Mouse (Mus musculus): ENCODE measurements around the gene Rpl22. TPM values are rescaled to one million over a fixed set of nuclear protein-coding genes. Genes with fewer than 3 reads are reported as not detected.
A peak's percentile ranks its signal among the peaks of the same experiment; 100 is the strongest.

Rpl22 gene
- polyA plus RNA-seq, 2 experiments, result 298 to 443 TPM

- TF ChIP-seq CTCF (IDR thresholded peaks at IDR 0.05; ENCODE audit: low read depth) (no peak), EP300 (IDR thresholded peaks at IDR 0.05; ENCODE audit: low read depth) (no peak)
- Histone ChIP-seq H3K9ac (replicated peaks) (no peak overlapping the region), H3K27me3 (ENCODE audit: control insufficient read depth, insufficient read depth, low read length) (peaks cover 4% of the 10 kb centered on the region; the same call in 1 of the 2 replicates), H3K36me3 (replicated peaks; ENCODE audit: control insufficient read depth, insufficient read depth, low read depth) (no peaks in the 10 kb centered on the region), H3K27ac (no peak overlapping the region), H3K4me3 (ENCODE audit: insufficient read depth in 1 of 2, low read depth in 2 of 2, low read length in 2 of 2) (no peak overlapping the region), H3K9me3 (ENCODE audit: control insufficient read depth, low read length) (no peaks in the 10 kb centered on the region), H3K4me1 (replicated peaks; ENCODE audit: control insufficient read depth in 2 of 2, insufficient read depth in 2 of 2, low read length in 1 of 2) (peaks cover 0 to 3% of the 10 kb centered on the region in 2 experiments; a peak in 1 of 4 replicates), H3K4me2 (ENCODE audit: low read depth) (no peak overlapping the region)
- no peak for ATAC-seq (ENCODE audit: insufficient read depth)
- WGBS (ENCODE audit: insufficient replicate concordance), result 11% methylated on average over 14 of the region's 14 CpGs
- no peak for DNase-seq (ENCODE audit: low read depth in 3 of 3, low spot score in 3 of 3)
These were observed 26.1 kb downstream of the Rpl22 start for GRCm38 (mm10) chr4:152351422-152352305.

- DNase-seq (ENCODE audit: low read depth in 3 of 3, low spot score in 3 of 3) (no peak), ATAC-seq (ENCODE audit: insufficient read depth) (no peak)
- H3K9me3 ChIP-seq (ENCODE audit: control insufficient read depth, low read length), result no peaks in the 10 kb centered on the region
- WGBS (ENCODE audit: insufficient replicate concordance), result 66% methylated on average over 14 of the region's 14 CpGs
- no peaks in the 10 kb centered on the region for H3K4me1 ChIP-seq (replicated peaks; ENCODE audit: control insufficient read depth in 2 of 2, insufficient read depth in 2 of 2, low read length in 1 of 2)
- no peak overlapping the region for H3K4me3 ChIP-seq (ENCODE audit: insufficient read depth in 1 of 2, low read depth in 2 of 2, low read length in 2 of 2)
- H3K4me2 ChIP-seq (ENCODE audit: low read depth), result no peak overlapping the region
- TF ChIP-seq CTCF (IDR thresholded peaks at IDR 0.05; ENCODE audit: low read depth) (no peak), EP300 (IDR thresholded peaks at IDR 0.05; ENCODE audit: low read depth) (no peak)
- no peak overlapping the region for H3K27ac ChIP-seq
- no peak overlapping the region for H3K9ac ChIP-seq (replicated peaks)
- H3K27me3 ChIP-seq (ENCODE audit: control insufficient read depth, insufficient read depth, low read length), result peaks cover 4% of the 10 kb centered on the region; the same call in 1 of the 2 replicates
- H3K36me3 ChIP-seq (replicated peaks; ENCODE audit: control insufficient read depth, insufficient read depth, low read depth), result no peaks in the 10 kb centered on the region
These were observed 28.5 kb downstream of the Rpl22 start for GRCm38 (mm10) chr4:152353886-152354637.

GRCm38 (mm10) chr4:152355672-152356071 lies 30.1 kb downstream of the Rpl22 start:
- H3K27me3 ChIP-seq (ENCODE audit: control insufficient read depth, insufficient read depth, low read length), result no peaks in the 10 kb centered on the region
- no peak overlapping the region for H3K9ac ChIP-seq (replicated peaks)
- H3K9me3 ChIP-seq (ENCODE audit: control insufficient read depth, low read length), result no peaks in the 10 kb centered on the region
- H3K36me3 ChIP-seq (replicated peaks; ENCODE audit: control insufficient read depth, insufficient read depth, low read depth), result no peaks in the 10 kb centered on the region
- H3K4me2 ChIP-seq (ENCODE audit: low read depth), result no peak overlapping the region
- H3K4me1 ChIP-seq (replicated peaks; ENCODE audit: control insufficient read depth in 2 of 2, insufficient read depth in 2 of 2, low read length in 1 of 2), result no peaks in the 10 kb centered on the region
- WGBS (ENCODE audit: insufficient replicate concordance), result 56% methylated on average over 7 of the region's 7 CpGs
- no peak for TF ChIP-seq CTCF (IDR thresholded peaks at IDR 0.05; ENCODE audit: low read depth)
- TF ChIP-seq EP300 (IDR thresholded peaks at IDR 0.05; ENCODE audit: low read depth), result no peak
- H3K4me3 ChIP-seq (ENCODE audit: insufficient read depth in 1 of 2, low read depth in 2 of 2, low read length in 2 of 2), result no peak overlapping the region
- DNase-seq (ENCODE audit: low read depth in 3 of 3, low spot score in 3 of 3) (no peak), ATAC-seq (ENCODE audit: insufficient read depth) (no peak)
- no peak overlapping the region for H3K27ac ChIP-seq

GRCm38 (mm10) chr4:152359700-152360099 lies 34.2 kb downstream of the Rpl22 start:
- WGBS (ENCODE audit: insufficient replicate concordance), result 4% methylated on average over 11 of the region's 11 CpGs
- no peaks in the 10 kb centered on the region for H3K27me3 ChIP-seq (ENCODE audit: control insufficient read depth, insufficient read depth, low read length)

GRCm38 (mm10) chr4:152360855-152361254 lies 35.3 kb downstream of the Rpl22 start:
- H3K4me2 ChIP-seq (ENCODE audit: low read depth), result peak overlapping the region; percentile 16
- H3K4me1 ChIP-seq (replicated peaks; ENCODE audit: control insufficient read depth in 2 of 2, insufficient read depth in 2 of 2, low read length in 1 of 2), result no peaks in the 10 kb centered on the region
- no peak overlapping the region for H3K4me3 ChIP-seq (ENCODE audit: insufficient read depth in 1 of 2, low read depth in 2 of 2, low read length in 2 of 2)
- H3K9me3 ChIP-seq (ENCODE audit: control insufficient read depth, low read length), result no peaks in the 10 kb centered on the region
- no peaks in the 10 kb centered on the region for H3K36me3 ChIP-seq (replicated peaks; ENCODE audit: control insufficient read depth, insufficient read depth, low read depth)
- WGBS (ENCODE audit: insufficient replicate concordance), result 2% methylated on average over 24 of the region's 24 CpGs
- peak; percentile 23 to 36 (median 31) for DNase-seq (ENCODE audit: low read depth in 3 of 3, low spot score in 3 of 3)
- no peak for TF ChIP-seq EP300 (IDR thresholded peaks at IDR 0.05; ENCODE audit: low read depth)
- TF ChIP-seq CTCF (IDR thresholded peaks at IDR 0.05; ENCODE audit: low read depth), result no peak
- no peaks in the 10 kb centered on the region for H3K27me3 ChIP-seq (ENCODE audit: control insufficient read depth, insufficient read depth, low read length)
- no peak overlapping the region for H3K27ac ChIP-seq
- H3K9ac ChIP-seq (replicated peaks), result no peak overlapping the region
- ATAC-seq (ENCODE audit: insufficient read depth), result peak; percentile 64; the same call in 1 of the 2 replicates

More at GRCm38 (mm10) chr4:152359700-152360099, 34.2 kb downstream of the Rpl22 start:
- H3K27ac ChIP-seq, result no peak overlapping the region
- H3K36me3 ChIP-seq (replicated peaks; ENCODE audit: control insufficient read depth, insufficient read depth, low read depth), result no peaks in the 10 kb centered on the region
- TF ChIP-seq EP300 (IDR thresholded peaks at IDR 0.05; ENCODE audit: low read depth), result no peak
- H3K9me3 ChIP-seq (ENCODE audit: control insufficient read depth, low read length), result no peaks in the 10 kb centered on the region
- H3K9ac ChIP-seq (replicated peaks), result no peak overlapping the region
- H3K4me3 ChIP-seq (ENCODE audit: insufficient read depth in 1 of 2, low read depth in 2 of 2, low read length in 2 of 2), result no peak overlapping the region
- no peak overlapping the region for H3K4me2 ChIP-seq (ENCODE audit: low read depth)
- DNase-seq (ENCODE audit: low read depth in 3 of 3, low spot score in 3 of 3), result no peak
- no peak for ATAC-seq (ENCODE audit: insufficient read depth)
- H3K4me1 ChIP-seq (replicated peaks; ENCODE audit: control insufficient read depth in 2 of 2, insufficient read depth in 2 of 2, low read length in 1 of 2), result no peaks in the 10 kb centered on the region
